Mouse (Mus musculus) lung, postnatal 36 days (tissue): Measurements from ENCODE around the gene Ocln.
"Not testable (repeated sequence)": the region's sequence is repeated elsewhere in the genome, so short reads cannot be mapped to it uniquely, and the experiment has no call there.

Experiments
- DNase-seq: peaks from one replicate; pipeline ENCODE4 v3.0.0; 2022; ENCODE audit warnings: mixed read lengths

The Ocln gene

GRCm38 (mm10) chr13:100543011-100543767, 9.3 kb downstream of the Ocln start:
- no peak for DNase-seq

- no peak for DNase-seq
Observed at GRCm38 (mm10) chr13:100536149-100536548, 16.4 kb downstream of the Ocln start.

- DNase-seq: peak; percentile 75
Observed at GRCm38 (mm10) chr13:100532788-100533365, 19.6 kb downstream of the Ocln start.

- no peak for DNase-seq
Observed at GRCm38 (mm10) chr13:100526649-100527038, 25.9 kb downstream of the Ocln start.

- peak; percentile 43 for DNase-seq
Observed at GRCm38 (mm10) chr13:100525935-100526648, 26.4 kb downstream of the Ocln start.

GRCm38 (mm10) chr13:100524896-100525295, 27.6 kb downstream of the Ocln start:
- no peak for DNase-seq

GRCm38 (mm10) chr13:100523698-100524097, 28.8 kb downstream of the Ocln start:
- no peak for DNase-seq

- no peak for DNase-seq
Observed at GRCm38 (mm10) chr13:100521724-100522591, 30.6 kb downstream of the Ocln start.

GRCm38 (mm10) chr13:100519162-100519561, 33.4 kb downstream of the Ocln start:
- DNase-seq: no peak

- peak; percentile 31 for DNase-seq
Observed at GRCm38 (mm10) chr13:100518191-100518590, 34.3 kb downstream of the Ocln start.

GRCm38 (mm10) chr13:100517652-100518153, 34.8 kb downstream of the Ocln start:
- DNase-seq: no peak

GRCm38 (mm10) chr13:100516213-100517105, 36.1 kb downstream of the Ocln start:
- DNase-seq: peak; percentile 37

GRCm38 (mm10) chr13:100512792-100513191, 39.7 kb downstream of the Ocln start:
- no peak for DNase-seq

GRCm38 (mm10) chr13:100511860-100512364, 40.6 kb downstream of the Ocln start:
- DNase-seq: no peak

- DNase-seq: peak; percentile 58
Observed at GRCm38 (mm10) chr13:100511146-100511859, 41.2 kb downstream of the Ocln start.

GRCm38 (mm10) chr13:100499625-100500024, 52.9 kb downstream of the Ocln start:
- DNase-seq: not testable (repeated sequence)

GRCm38 (mm10) chr13:100495337-100495736, 57.2 kb downstream of the Ocln start:
- DNase-seq: peak; percentile 82

- DNase-seq: not testable (repeated sequence)
Observed at GRCm38 (mm10) chr13:100494370-100494769, 58.1 kb downstream of the Ocln start.

- peak; percentile 25 for DNase-seq
Observed at GRCm38 (mm10) chr13:100493313-100493712, 59.2 kb downstream of the Ocln start.

- DNase-seq: peak; percentile 80
Observed at GRCm38 (mm10) chr13:100492061-100492787, 60.3 kb downstream of the Ocln start, which contains the start of gene Gtf2h2. TSS of gene Gtf2h2 (minus strand) at chr13:100492579.
